Mouse (Mus musculus) limb, embryonic 11.5 days (tissue): ENCODE measurements around the gene Gm49661. TPM values are rescaled to one million over a fixed set of nuclear protein-coding genes. Genes with fewer than 3 reads are reported as not detected.

Experiments used
- ATAC-seq: fragments of 200-750 bp; cut with Nextera tagmentation; 2 replicates; pipeline ENCODE4 v1.8.0; 2017; ENCODE audit warnings: low read depth; ENCODE audit not compliant: insufficient number of reproducible peaks, low FRiP score, low TSS enrichment
- DNase-seq: peaks from one replicate; pipeline ENCODE4 v3.0.0-alpha.2; 2015; ENCODE audit warnings: low spot score
- H3K27ac ChIP-seq: fragments of 300-500 bp; sonication (generic); replicated peaks from 2 replicates; pipeline ENCODE4 v1.5.1; 2014; ENCODE audit warnings: low read depth, mild to moderate bottlenecking, low read length
- H3K27me3 ChIP-seq: fragments of 300-500 bp; sonication (generic); 2 replicates; pipeline ENCODE4 v1.6.1; 2014; ENCODE audit warnings: mild to moderate bottlenecking, low read length, mixed read lengths; ENCODE audit not compliant: control insufficient read depth, insufficient read depth
- H3K36me3 ChIP-seq: fragments of 300-500 bp; sonication (generic); 2 replicates; pipeline ENCODE4 v1.6.1; 2014; ENCODE audit warnings: mild to moderate bottlenecking, low read length, moderate library complexity, mixed read lengths; ENCODE audit not compliant: control insufficient read depth, insufficient read depth
- H3K4me1 ChIP-seq: fragments of 300-500 bp; sonication (generic); 2 replicates; pipeline ENCODE4 v1.6.1; 2014; ENCODE audit warnings: low read length, mixed read lengths; ENCODE audit not compliant: control insufficient read depth, insufficient read depth
- H3K4me2 ChIP-seq: fragments of 300-500 bp; sonication (generic); 2 replicates; pipeline ENCODE4 v1.6.1; 2014; ENCODE audit warnings: low read depth, mild to moderate bottlenecking, moderate library complexity; ENCODE audit not compliant: severe bottlenecking
- H3K4me3 ChIP-seq: fragments of 300-500 bp; sonication (generic); 2 replicates; pipeline ENCODE4 v1.5.1; 2014; ENCODE audit warnings: low read depth, low read length
- H3K9ac ChIP-seq: fragments of 300-500 bp; sonication (generic); 2 replicates; pipeline ENCODE4 v1.6.1; 2014; ENCODE audit warnings: mild to moderate bottlenecking, low read length
- H3K9me3 ChIP-seq: fragments of 300-500 bp; sonication (generic); 2 replicates; pipeline ENCODE4 v1.6.1; 2016; ENCODE audit warnings: low read length; ENCODE audit not compliant: control insufficient read depth
- WGBS: fragments of 180-500 bp; shearing (Covaris S2); extraction: QIAGEN DNeasy Blood & Tissue Kit; methylation state at CpG from one replicate; pipeline ENCODE4 v1.1.7; 2014; 5-methylcytosine and 5-hydroxymethylcytosine counted together
- microRNA-seq: library from miRNA; unstranded; fragments of <30 nt; microRNA quantifications from one replicate; pipeline ENCODE4, GENCODE M21; 2016
- polyA plus RNA-seq: library from polyadenylated mRNA; unstranded; fragments of >200 nt; fragmentation: Nextera tagmentation; extraction: Ambion mirVana; gene quantifications from 2 replicates; pipeline ENCODE4 v1.2.1, GENCODE M21; 2014

Gm49661 gene
- polyA plus RNA-seq, 1 experiment from 2014 or later: not detected

DNA sequence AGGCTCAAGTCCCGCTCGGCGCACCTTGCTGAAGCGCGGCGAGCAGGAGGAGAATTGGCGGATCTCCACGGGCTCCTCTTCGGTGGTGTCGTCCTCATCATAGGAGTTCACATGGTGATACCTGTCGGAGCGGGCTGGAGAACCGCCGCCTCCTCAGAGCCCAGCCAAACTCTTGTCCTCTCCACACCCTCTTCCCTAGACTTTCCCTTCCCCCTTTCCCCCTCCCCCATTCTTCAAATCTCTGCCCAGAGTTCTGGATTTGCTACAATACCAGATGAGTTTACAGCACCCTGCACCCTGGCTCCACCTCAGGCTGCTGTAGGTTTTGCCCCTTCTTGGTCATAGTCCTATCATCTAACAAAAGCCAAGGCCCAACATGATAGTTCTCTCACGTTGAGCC lies 50.6 kb downstream of the Gm49661 start:
- H3K27ac ChIP-seq: no peak overlapping the region
- H3K4me2 ChIP-seq: no peak overlapping the region
- no peak overlapping the region for H3K4me3 ChIP-seq
- peaks cover 18% of the 10 kb centered on the region for H3K27me3 ChIP-seq
- no peaks in the 10 kb centered on the region for H3K4me1 ChIP-seq
- H3K36me3 ChIP-seq: no peaks in the 10 kb centered on the region
- no peak for ATAC-seq
- no peak for DNase-seq
- 88% methylated on average over 15 of the region's 15 CpGs for WGBS
- H3K9ac ChIP-seq: no peak overlapping the region
- no peaks in the 10 kb centered on the region for H3K9me3 ChIP-seq

DNA sequence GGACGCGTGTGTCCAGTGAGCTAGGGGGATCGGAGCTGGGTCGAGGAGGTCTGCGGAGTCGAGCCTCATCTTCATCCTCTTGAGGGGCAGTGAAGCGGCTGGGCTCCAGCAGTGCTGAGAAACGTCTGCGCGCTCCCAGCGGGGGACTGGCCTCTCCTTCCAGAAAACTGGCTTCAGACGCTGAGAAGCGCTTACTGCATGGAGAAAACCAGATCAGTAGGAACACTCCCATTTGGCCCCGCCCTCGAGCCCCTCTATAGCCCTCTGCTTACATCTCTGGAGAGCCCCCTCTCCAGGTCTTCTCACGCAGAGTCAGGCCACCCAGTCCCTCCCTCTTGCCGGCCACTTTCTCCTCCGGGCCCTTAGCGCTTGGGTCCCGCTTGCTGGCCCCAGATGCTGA lies 51.5 kb downstream of the Gm49661 start:
- 28% methylated on average over 20 of the region's 20 CpGs for WGBS

More for the DNA sequence above, 51.5 kb downstream of the Gm49661 start:
- Histone ChIP-seq H3K4me2 (no peak overlapping the region), H3K4me1 (peaks cover 2% of the 10 kb centered on the region), H3K4me3 (no peak overlapping the region), H3K9ac (no peak overlapping the region), H3K27ac (no peak overlapping the region), H3K36me3 (no peaks in the 10 kb centered on the region), H3K9me3 (no peaks in the 10 kb centered on the region), H3K27me3 (peaks cover 25% of the 10 kb centered on the region)
- ATAC-seq (no peak), DNase-seq (no peak)

Small RNAs within 50 kb of the gene (microRNA-seq; reads per million reads assigned to microRNA genes)
- gene Gm24197: not detected

Other genes with a start within 250 kb of the Gm49661 start
- 7.7 and 8.6 TPM in 2 replicates for gene G430095P16Rik, start 246.4 kb downstream of the Gm49661 start, polyA plus RNA-seq
- 4.6 TPM in 2 replicates for gene Nfix, start 169.1 kb downstream of the Gm49661 start, polyA plus RNA-seq
- gene Dand5, start 146.6 kb downstream of the Gm49661 start, polyA plus RNA-seq: 3.6 and 3.9 TPM in 2 replicates
- 45.0 and 46.7 TPM in 2 replicates for gene Gadd45gip1, start 137.9 kb downstream of the Gm49661 start, polyA plus RNA-seq
- 93.1 and 93.4 TPM in 2 replicates for gene Rad23a, start 128.8 kb downstream of the Gm49661 start, polyA plus RNA-seq
- 854 and 918 TPM in 2 replicates for gene Calr, start 122.5 kb downstream of the Gm49661 start, polyA plus RNA-seq
- 99.9 and 105 TPM in 2 replicates for gene Farsa, start 112.4 kb downstream of the Gm49661 start, polyA plus RNA-seq
- 86.5 and 89.0 TPM in 2 replicates for gene Syce2, start 97.3 kb downstream of the Gm49661 start, polyA plus RNA-seq
- gene Gcdh, start 75.5 kb downstream of the Gm49661 start, polyA plus RNA-seq: 42.1 and 43.3 TPM in 2 replicates
- gene Klf1, start 67.5 kb downstream of the Gm49661 start, polyA plus RNA-seq: 9.1 and 11.0 TPM in 2 replicates
- gene Dnase2a, start 60.9 kb downstream of the Gm49661 start, polyA plus RNA-seq: 8.2 and 8.6 TPM in 2 replicates
- 0.17 and 0.71 TPM in 2 replicates for gene Mast1, start 32.1 kb downstream of the Gm49661 start, polyA plus RNA-seq
- 0.16 TPM in 1 of 2 replicates, not detected in the other for gene Rtbdn, start 22.4 kb downstream of the Gm49661 start, polyA plus RNA-seq
- 1,235 and 1,326 TPM in 2 replicates for gene Prdx2, start 154 bp upstream of the Gm49661 start, polyA plus RNA-seq
- gene Rnaseh2a, start 334 bp upstream of the Gm49661 start, polyA plus RNA-seq: 127 and 133 TPM in 2 replicates
- 7.2 and 7.7 TPM in 2 replicates for gene Junb, start 9.3 kb upstream of the Gm49661 start, polyA plus RNA-seq
- gene Hook2, start 21.2 kb upstream of the Gm49661 start, polyA plus RNA-seq: 14.5 and 15.2 TPM in 2 replicates
- not detected in 2 replicates for gene Best2, start 45.1 kb upstream of the Gm49661 start, polyA plus RNA-seq
- 119 and 131 TPM in 2 replicates for gene Asna1, start 55.8 kb upstream of the Gm49661 start, polyA plus RNA-seq
- gene Trir, start 57.4 kb upstream of the Gm49661 start, polyA plus RNA-seq: 194 and 197 TPM in 2 replicates
- 12.7 and 16.3 TPM in 2 replicates for gene Tnpo2, start 67.5 kb upstream of the Gm49661 start, polyA plus RNA-seq
- gene Fbxw9, start 90.6 kb upstream of the Gm49661 start, polyA plus RNA-seq: 21.0 and 21.2 TPM in 2 replicates
- 0.75 TPM in 1 of 2 replicates, not detected in the other for gene Gm5741, start 98.5 kb upstream of the Gm49661 start, polyA plus RNA-seq
- 69.4 and 73.8 TPM in 2 replicates for gene Dhps, start 102.3 kb upstream of the Gm49661 start, polyA plus RNA-seq
- gene Wdr83os, start 111.3 kb upstream of the Gm49661 start, polyA plus RNA-seq: 112 and 115 TPM in 2 replicates
- 54.9 and 57.7 TPM in 2 replicates for gene Wdr83, start 111.9 kb upstream of the Gm49661 start, polyA plus RNA-seq
- gene Man2b1, start 113.8 kb upstream of the Gm49661 start, polyA plus RNA-seq: 22.1 and 23.4 TPM in 2 replicates
- 2.1 and 2.3 TPM in 2 replicates for gene Zfp791, start 153.7 kb upstream of the Gm49661 start, polyA plus RNA-seq
- not detected in 2 replicates for gene Cks1brt, start 182.5 kb upstream of the Gm49661 start, polyA plus RNA-seq